Mouse (Mus musculus) hindbrain, embryonic 14.5 days (tissue): ENCODE measurements around the gene Hist1h2ab. TPM values are rescaled to one million over a fixed set of nuclear protein-coding genes. Genes with fewer than 3 reads are reported as not detected.
"Not testable (repeated sequence)": the region's sequence is repeated elsewhere in the genome, so short reads cannot be mapped to it uniquely, and the experiment has no call there.

ENCODE experiments used
- ATAC-seq: fragments of 200-750 bp; cut with Nextera tagmentation; 2 replicates; pipeline ENCODE4 v1.8.0; 2017; ENCODE audit warnings: moderate number of reproducible peaks, mild to moderate bottlenecking, moderate TSS enrichment, moderate library complexity; ENCODE audit not compliant: low FRiP score
- DNase-seq: peaks from one replicate; pipeline ENCODE4 v3.0.0-alpha.2; 2015; ENCODE audit warnings: low spot score
- H3K27ac ChIP-seq: fragments of 300-500 bp; sonication (generic); 2 replicates; pipeline ENCODE4 v1.5.1; 2014; ENCODE audit warnings: mild to moderate bottlenecking, moderate library complexity
- H3K27me3 ChIP-seq: fragments of 300-500 bp; sonication (generic); 2 replicates; pipeline ENCODE4 v1.6.1; 2014; ENCODE audit warnings: mild to moderate bottlenecking, low read length, mixed read lengths; ENCODE audit not compliant: control insufficient read depth, insufficient read depth
- H3K36me3 ChIP-seq: fragments of 300-500 bp; sonication (generic); replicated peaks from 2 replicates; pipeline ENCODE4 v1.6.1; 2014; ENCODE audit not compliant: control insufficient read depth, insufficient read depth
- H3K4me1 ChIP-seq: fragments of 300-500 bp; sonication (generic); replicated peaks from 2 replicates; pipeline ENCODE4 v1.6.1; 2014; ENCODE audit warnings: antibody characterized with exemption, low read length, mixed read lengths; ENCODE audit not compliant: control insufficient read depth, insufficient read depth
- H3K4me2 ChIP-seq: fragments of 300-500 bp; sonication (generic); replicated peaks from 2 replicates; pipeline ENCODE4 v1.6.1; 2014; ENCODE audit warnings: mild to moderate bottlenecking, moderate library complexity
- H3K4me3 ChIP-seq: fragments of 300-500 bp; sonication (generic); replicated peaks from 2 replicates; pipeline ENCODE4 v1.5.1; 2014; ENCODE audit warnings: mild to moderate bottlenecking, low read length
- H3K9ac ChIP-seq: fragments of 300-500 bp; sonication (generic); 2 replicates; pipeline ENCODE4 v1.6.1; 2014
- H3K9me3 ChIP-seq: fragments of 300-500 bp; sonication (generic); 2 replicates; pipeline ENCODE4 v1.6.1; 2016; ENCODE audit warnings: low read length; ENCODE audit not compliant: control insufficient read depth
- WGBS: fragments of 180-500 bp; shearing (Covaris S2); extraction: QIAGEN DNeasy Blood & Tissue Kit; methylation state at CpG from one replicate; pipeline ENCODE4 v1.1.7; 2014; 5-methylcytosine and 5-hydroxymethylcytosine counted together
- polyA plus RNA-seq: library from polyadenylated mRNA; unstranded; fragments of >200 nt; fragmentation: Nextera tagmentation; extraction: Ambion mirVana; gene quantifications from 2 replicates; pipeline ENCODE4 v1.2.1, GENCODE M21; 2014

The Hist1h2ab gene
- polyA plus RNA-seq, 1 experiment from 2014 or later = 6.7 TPM

- H3K9ac ChIP-seq = no peak overlapping the region
- H3K4me1 ChIP-seq = peaks cover 18% of the 10 kb centered on the region
- H3K27me3 ChIP-seq = no peaks in the 10 kb centered on the region
- H3K4me2 ChIP-seq = no peak overlapping the region
- no peak overlapping the region for H3K4me3 ChIP-seq
- no peak overlapping the region for H3K27ac ChIP-seq
- WGBS = 85% methylated on average over 5 of the region's 5 CpGs
- no peak for ATAC-seq
- H3K36me3 ChIP-seq = no peaks in the 10 kb centered on the region
- DNase-seq = no peak
- no peaks in the 10 kb centered on the region for H3K9me3 ChIP-seq
Measured at GRCm38 (mm10) chr13:23743215-23743614, 7.7 kb upstream of the Hist1h2ab start.

GRCm38 (mm10) chr13:23743963-23744362 lies 7.0 kb upstream of the Hist1h2ab start:
- no peak overlapping the region for H3K9ac ChIP-seq
- DNase-seq (no peak), ATAC-seq (no peak)
- no peaks in the 10 kb centered on the region for H3K36me3 ChIP-seq
- no peaks in the 10 kb centered on the region for H3K27me3 ChIP-seq
- peak overlapping the region; percentile 84; the same call in 1 of the 2 replicates for H3K4me2 ChIP-seq
- H3K27ac ChIP-seq = no peak overlapping the region
- no peak overlapping the region for H3K4me3 ChIP-seq
- peaks cover 17% of the 10 kb centered on the region for H3K4me1 ChIP-seq
- no peaks in the 10 kb centered on the region for H3K9me3 ChIP-seq
- 55% methylated on average over 4 of the region's 4 CpGs for WGBS

GRCm38 (mm10) chr13:23744421-23745380 lies 6.2 kb upstream of the Hist1h2ab start:
- Histone ChIP-seq H3K9ac (no peak overlapping the region), H3K9me3 (no peaks in the 10 kb centered on the region), H3K4me1 (peaks cover 17% of the 10 kb centered on the region), H3K36me3 (no peaks in the 10 kb centered on the region), H3K27ac (no peak overlapping the region), H3K4me3 (peak overlapping the region; percentile 29), H3K4me2 (peak overlapping the region; percentile 84), H3K27me3 (no peaks in the 10 kb centered on the region)
- WGBS = 1% methylated on average over 17 of the region's 36 CpGs
- ATAC-seq (no peak), DNase-seq (no peak)

- Histone ChIP-seq H3K27me3 (no peaks in the 10 kb centered on the region), H3K4me3 (peak within 1 kb of the TSS; percentile 29), H3K36me3 (no peaks in the 10 kb centered on the region), H3K9me3 (no peaks in the 10 kb centered on the region), H3K9ac (peak within 1 kb of the TSS; percentile 56), H3K27ac (peak within 1 kb of the TSS; percentile 92), H3K4me2 (peak within 1 kb of the TSS; percentile 84), H3K4me1 (peaks cover 11% of the 10 kb centered on the region)
- peak; percentile 75; the same call in 1 of the 2 replicates for ATAC-seq
- WGBS = 1% methylated on average over 24 of the region's 28 CpGs
- DNase-seq = peak; percentile 95
Measured at GRCm38 (mm10) chr13:23745381-23746161, 5.4 kb upstream of the Hist1h2ab start, which contains the start of gene Hist1h3c. Gene Hist1h3c (minus strand): TSS chr13:23745602.

GRCm38 (mm10) chr13:23746201-23747080 lies 4.5 kb upstream of the Hist1h2ab start, which contains the start of gene Hist1h2bb:
Gene Hist1h2bb (plus strand): TSS chr13:23746734.
- peak; percentile 84 for DNase-seq
- Histone ChIP-seq H3K4me2 (peak within 1 kb of the TSS; percentile 84), H3K27ac (peak within 1 kb of the TSS; percentile 92), H3K4me3 (peak within 1 kb of the TSS; percentile 29), H3K9ac (peak within 1 kb of the TSS; percentile 56), H3K4me1 (peaks cover 11% of the 10 kb centered on the region)
- not testable (repeated sequence) for H3K27me3 ChIP-seq, H3K9me3 ChIP-seq, H3K36me3 ChIP-seq
- WGBS = under 1% methylated on average over 36 of the region's 58 CpGs
- ATAC-seq = peak; percentile 94

- ATAC-seq (peak; percentile 4; the same call in 1 of the 2 replicates), DNase-seq (no peak)
- Histone ChIP-seq H3K9me3 (no peaks in the 10 kb centered on the region), H3K9ac (peak overlapping the region; percentile 54), H3K4me2 (peak overlapping the region; percentile 84), H3K27me3 (no peaks in the 10 kb centered on the region), H3K4me3 (peak overlapping the region; percentile 29), H3K4me1 (peaks cover 15% of the 10 kb centered on the region), H3K27ac (peak overlapping the region; percentile 92), H3K36me3 (no peaks in the 10 kb centered on the region)
- WGBS = 5% methylated on average over 10 of the region's 13 CpGs
Measured at GRCm38 (mm10) chr13:23747081-23747891, 3.6 kb upstream of the Hist1h2ab start.

GRCm38 (mm10) chr13:23747892-23748288 lies 3.0 kb upstream of the Hist1h2ab start:
- DNase-seq = no peak
- H3K4me1 ChIP-seq = peaks cover 15% of the 10 kb centered on the region
- H3K9ac ChIP-seq = 0 out of 2 replicates have a peak overlapping the region, but pooled peaks have one; percentile 54
- no peak for ATAC-seq
- H3K27me3 ChIP-seq = no peaks in the 10 kb centered on the region
- H3K36me3 ChIP-seq = no peaks in the 10 kb centered on the region
- no peaks in the 10 kb centered on the region for H3K9me3 ChIP-seq
- H3K4me3 ChIP-seq = no peak overlapping the region
- H3K4me2 ChIP-seq = no peak overlapping the region
- H3K27ac ChIP-seq = peak overlapping the region; percentile 92; the same call in 1 of the 2 replicates
- WGBS = 5% methylated on average over 4 of the region's 4 CpGs

GRCm38 (mm10) chr13:23749563-23750121 lies 1.3 kb upstream of the Hist1h2ab start:
- no peaks in the 10 kb centered on the region for H3K9me3 ChIP-seq
- no peaks in the 10 kb centered on the region for H3K36me3 ChIP-seq
- H3K27me3 ChIP-seq = no peaks in the 10 kb centered on the region
- no peak overlapping the region for H3K27ac ChIP-seq
- DNase-seq (no peak), ATAC-seq (no peak)
- no peak overlapping the region for H3K9ac ChIP-seq
- H3K4me1 ChIP-seq = peaks cover 15% of the 10 kb centered on the region
- H3K4me2 ChIP-seq = no peak overlapping the region
- 92% methylated on average over 5 of the region's 5 CpGs for WGBS
- H3K4me3 ChIP-seq = no peak overlapping the region
